27 mouse cellular contexts compared by ENCODE assay signal in the genomic region with DNA sequence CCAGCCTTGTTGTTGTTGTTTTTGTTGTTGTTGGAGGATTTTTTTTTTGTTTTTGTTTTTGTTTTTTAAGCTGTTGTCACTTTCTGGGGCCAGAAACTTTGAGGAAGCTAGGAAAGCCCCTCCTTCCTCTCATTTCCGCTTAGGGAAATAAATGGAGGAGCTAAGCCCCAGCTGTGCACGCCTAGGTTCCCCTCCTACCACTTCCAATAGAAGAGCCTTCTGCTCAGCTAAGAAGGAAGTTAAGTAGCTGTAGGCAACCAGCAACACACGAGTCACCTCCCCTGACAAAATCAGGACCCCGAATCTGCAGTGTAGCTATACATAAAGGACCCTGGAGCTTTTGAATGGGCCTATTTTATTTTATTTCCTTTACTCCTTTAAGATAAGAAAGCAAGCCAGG. TPM values are rescaled to one million over a fixed set of nuclear protein-coding genes. Genes with fewer than 3 reads are reported as not detected.
DNase-seq lines count a peak whose midpoint lies in the region; ATAC-seq and TF ChIP-seq lines count a peak whose summit lies in the region.
"Had no signal": no experiment of that assay in that cellular context is flagged by ENCODE, and none has a peak within 500 bp of the region (broad histone marks: within the 10 kb centered on the region; RNA-seq: fewer than 3 reads in every experiment).

No protein-coding gene starts in this region.

- peaks cover 21% of the 10 kb centered on the region; the same call in 1 of the 2 replicates for H3K79me2 ChIP-seq in macrophage (ENCODE audit: inconsistent target)

- WGBS in macrophage (ENCODE audit: missing documents) = 5% methylated on average over 4 of the region's 4 CpGs
- 92% methylated on average over 4 of the region's 4 CpGs for WGBS in cerebellum, adult 2 months

- peak; percentile 93 for DNase-seq in heart, adult 11 months
- no peak for DNase-seq in heart, postnatal 36 days
- peak; percentile 23 for DNase-seq in lung, postnatal 25 days (ENCODE audit: low spot score)
- no peak for DNase-seq in lung, adult 18-20 months
- no peak for DNase-seq in cerebellum, adult 9-11 months
- no peak for DNase-seq in cerebellum, adult 2 months
- DNase-seq: adrenal gland, adult 8-10 months; adrenal gland, postnatal 25 days; cerebellum, adult 18-20 months; cerebellum, postnatal 10 days; cerebellum, postnatal 36 days; embryo, embryonic 11 days; gastrocnemius, postnatal 10 days; gastrocnemius, postnatal 36 days; heart, postnatal 10 days; heart, postnatal 4 days had no signal

- intact Hi-C loops in heart, postnatal 36 days (cut with DNase I) = no loop called here

- H3K27ac ChIP-seq in macrophage = peak overlapping the region; percentile 84
- H3K27ac ChIP-seq in cerebellum, adult 2 months (ENCODE audit: insufficient read depth, low read length) = no peak overlapping the region
- H3K27ac ChIP-seq: embryonic facial prominence, embryonic 10.5 days; embryonic facial prominence, embryonic 13.5 days; forebrain, embryonic 12.5 days; forebrain, embryonic 15.5 days; heart, embryonic 15.5 days; hindbrain, embryonic 14.5 days had no signal

- TF ChIP-seq POLR2A in cerebellum, adult 2 months (IDR thresholded peaks at IDR 0.05; ENCODE audit: borderline replicate concordance, insufficient read depth, low read length) = no peak

- no peaks in the 10 kb centered on the region for H3K27me3 ChIP-seq in cerebellum, adult 2 months (ENCODE audit: control insufficient read depth, insufficient read depth, low read length)
- H3K27me3 ChIP-seq: embryonic facial prominence, embryonic 13.5 days; forebrain, embryonic 12.5 days; forebrain, embryonic 15.5 days; heart, embryonic 12.5 days; heart, embryonic 15.5 days had no signal

- peak; percentile 70 for ATAC-seq in monocyte, adult 5-6 weeks (replicated peaks; ENCODE audit: insufficient number of reproducible peaks, low FRiP score, low TSS enrichment, poor library complexity, severe bottlenecking)
- ATAC-seq: activated CD4-positive, CD25-positive, alpha-beta regulatory T cell, adult 4 months; forebrain, embryonic 15.5 days had no signal

- no peak overlapping the region for H3K4me3 ChIP-seq in macrophage (ENCODE audit: inconsistent target)
- no peak overlapping the region for H3K4me3 ChIP-seq in cerebellum, adult 2 months (replicated peaks; ENCODE audit: insufficient read depth, low read depth, low read length)
- H3K4me3 ChIP-seq: embryonic facial prominence, embryonic 10.5 days; embryonic facial prominence, embryonic 13.5 days; erythroblast, embryonic 14.5 days; forebrain, embryonic 12.5 days; forebrain, embryonic 15.5 days; heart, embryonic 12.5 days; heart, embryonic 15.5 days had no signal

- H3K4me1 ChIP-seq in cerebellum, adult 2 months (ENCODE audit: control insufficient read depth, insufficient read depth, low read length) = peaks cover 9% of the 10 kb centered on the region
- H3K4me1 ChIP-seq: forebrain, embryonic 12.5 days; forebrain, embryonic 15.5 days; heart, embryonic 15.5 days had no signal

- H3K36me3 ChIP-seq in macrophage (ENCODE audit: inconsistent target) = peaks cover 33% of the 10 kb centered on the region

- no peak for TF ChIP-seq CTCF in cerebellum, adult 2 months (IDR thresholded peaks at IDR 0.05; ENCODE audit: borderline replicate concordance, insufficient read depth, low read depth, low read length)

RNA-seq across cellular contexts. Expression of gene AC170998.1, which starts 12.1 kb away (rescaled TPM):
- total RNA-seq in heart, postnatal 36 days (2021) = under 1 TPM in 1 of 2 experiments, not detected in 1; 0.62 TPM
- 10 to 100 TPM in 25 of 26 experiments, 1 to 10 TPM in 1; 9.8 to 54.7 (median 22.9) TPM for total RNA-seq in macrophage (2018; cell fraction: chromatin; rRNA removed)
- total RNA-seq in macrophage (2018; cell fraction: cytosol; rRNA removed) = 1 to 10 TPM in 6 of 26 experiments, under 1 TPM in 6, not detected in 14; 0.14 to 2.6 (median 1.0) TPM
- total RNA-seq in macrophage (2018; cell fraction: nucleus; rRNA removed) = 10 to 100 TPM in 18 of 26 experiments, 1 to 10 TPM in 8; 3.2 to 41.5 (median 15.6) TPM
- polyA plus RNA-seq in macrophage (2018) = 0.93 to 1.7 TPM (median 0.96 TPM) in 3 replicates
- 10.1 to 17.4 TPM in 2 of 3 replicates, not detected in the other for total RNA-seq in monocyte, adult 5-6 weeks (2017)
- polyA plus RNA-seq in cerebellum, adult 2 months (2012; rRNA removed) = 1.0 and 2.0 TPM in 2 replicates
- polyA plus RNA-seq: erythroblast, embryonic 14.5 days had no signal

RNA-seq across cellular contexts. Expression of gene Mapk13, which starts 31.1 kb away (rescaled TPM):
- total RNA-seq in heart, postnatal 36 days (2021) = under 1 TPM in 1 of 2 experiments, not detected in 1; 0.19 TPM
- total RNA-seq in macrophage (2018; cell fraction: chromatin; rRNA removed) = 1 to 10 TPM in 2 of 26 experiments, under 1 TPM in 3, not detected in 21; 0.25 to 2.8 (median 0.83) TPM
- under 1 TPM in 11 of 26 experiments, not detected in 15; 0.05 to 0.33 (median 0.18) TPM for total RNA-seq in macrophage (2018; cell fraction: cytosol; rRNA removed)
- under 1 TPM in 2 of 26 experiments, not detected in 24; 0.42 to 0.84 TPM for total RNA-seq in macrophage (2018; cell fraction: nucleus; rRNA removed)
- 0.19 TPM in 1 of 3 replicates, not detected in the others for polyA plus RNA-seq in macrophage (2018)
- 1.5 to 2.3 TPM (median 1.8 TPM) in 3 replicates for total RNA-seq in monocyte, adult 5-6 weeks (2017)
- 5.6 TPM in 2 replicates for polyA plus RNA-seq in cerebellum, adult 2 months (2012; rRNA removed)
- total RNA-seq: gastrocnemius, postnatal 36 days had no signal
- polyA plus RNA-seq: activated CD4-positive, CD25-positive, alpha-beta regulatory T cell, adult 4 months; erythroblast, embryonic 14.5 days had no signal

RNA-seq across cellular contexts. Expression of gene Mapk14, which starts 46.8 kb away (rescaled TPM):
- 10 to 100 TPM; 49.6 to 54.5 TPM for total RNA-seq in heart, postnatal 36 days (2021)
- total RNA-seq in macrophage (2018; cell fraction: chromatin; rRNA removed) = 100 to 1,000 TPM in 24 of 26 experiments, 10 to 100 TPM in 2; 72.8 to 323 (median 169) TPM
- total RNA-seq in macrophage (2018; cell fraction: cytosol; rRNA removed) = 100 to 1,000 TPM in 8 of 26 experiments, 10 to 100 TPM in 18; 72.7 to 112 (median 94.7) TPM
- 100 to 1,000 TPM in 21 of 26 experiments, 10 to 100 TPM in 5; 70.1 to 212 (median 141) TPM for total RNA-seq in macrophage (2018; cell fraction: nucleus; rRNA removed)
- polyA plus RNA-seq in macrophage (2018) = 62.0 to 93.5 TPM (median 63.5 TPM) in 3 replicates
- total RNA-seq in monocyte, adult 5-6 weeks (2017) = 157 to 202 TPM (median 181 TPM) in 3 replicates
- 114 and 116 TPM in 2 replicates for polyA plus RNA-seq in cerebellum, adult 2 months (2012; rRNA removed)

RNA-seq across cellular contexts. Expression of gene Slc26a8, which starts 47.9 kb away (rescaled TPM):
- total RNA-seq in heart, postnatal 36 days (2021) = under 1 TPM; 0.33 to 0.57 TPM
- total RNA-seq in macrophage (2018; cell fraction: chromatin; rRNA removed) = 1 to 10 TPM in 10 of 26 experiments, under 1 TPM in 9, not detected in 7; 0.27 to 2.9 (median 1.0) TPM
- under 1 TPM in 2 of 26 experiments, not detected in 24; 0.13 to 0.29 TPM for total RNA-seq in macrophage (2018; cell fraction: cytosol; rRNA removed)
- under 1 TPM in 10 of 26 experiments, not detected in 16; 0.17 to 0.91 (median 0.68) TPM for total RNA-seq in macrophage (2018; cell fraction: nucleus; rRNA removed)
- not detected in 3 replicates for polyA plus RNA-seq in macrophage (2018)
- 0.97 to 1.5 TPM in 2 of 3 replicates, not detected in the other for total RNA-seq in monocyte, adult 5-6 weeks (2017)
- polyA plus RNA-seq in cerebellum, adult 2 months (2012; rRNA removed) = 4.9 and 5.5 TPM in 2 replicates
- polyA plus RNA-seq: activated CD4-positive, CD25-positive, alpha-beta regulatory T cell, adult 4 months had no signal

Comparison
In these comparisons a context has a peak if more than half of its experiments do, and no peak if none do; other contexts are left out.
1. DNase-seq: peak in heart, adult 11 months (single experiment) and lung, postnatal 25 days (single experiment); none in heart, postnatal 36 days (0 of 2), lung, adult 18-20 months (0 of 2), cerebellum, adult 9-11 months (single experiment) and cerebellum, adult 2 months (0 of 2).